Mouse (Mus musculus) heart, postnatal 25 days (tissue): Measurements from ENCODE around the gene Sec23ip. TPM values are rescaled to one million over a fixed set of nuclear protein-coding genes. Genes with fewer than 3 reads are reported as not detected.

Source experiments
- DNase-seq: peaks from one replicate; pipeline ENCODE4 v3.0.0; 2022; ENCODE audit warnings: low spot score
- intact Hi-C: fragments of 180-260 bp; cut with DNase I; formaldehyde crosslinking; loops from one replicate; pipeline ENCODE4 v1.15.1; 2025
- microRNA-seq: library from miRNA; unstranded; fragments of <30 nt; microRNA quantifications from one replicate; pipeline ENCODE4 v1.2.0, GENCODE M21; 2022
- total RNA-seq, 2 experiments: library from RNA; stranded (reverse); gene quantifications; 2 replicates each; pipeline ENCODE4 v1.2.3; 2021

The Sec23ip gene
- total RNA-seq, 2 experiments from 2014 or later: 27.2 to 28.7 TPM

DNA sequence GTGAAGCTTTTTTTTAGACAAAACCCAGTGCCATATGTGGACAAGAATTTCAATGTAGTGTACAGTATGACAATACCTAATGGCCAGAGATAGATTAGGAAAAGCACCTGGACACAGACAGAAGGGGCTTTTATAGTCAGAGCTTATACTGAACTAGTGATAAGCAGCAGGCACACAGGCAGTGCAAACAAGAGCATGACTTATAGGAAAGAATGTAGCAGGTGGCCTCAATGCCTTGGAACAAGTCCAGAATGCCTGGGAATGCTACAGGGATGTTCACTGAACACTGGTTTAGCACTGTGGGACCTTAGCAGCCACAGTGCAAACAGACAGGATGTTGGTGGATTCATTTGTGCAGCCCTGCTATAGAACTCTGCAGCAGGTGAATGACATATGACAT is 22.0 kb downstream of the Sec23ip start:
- intact Hi-C loops: no loop called here
- DNase-seq: no peak

DNA sequence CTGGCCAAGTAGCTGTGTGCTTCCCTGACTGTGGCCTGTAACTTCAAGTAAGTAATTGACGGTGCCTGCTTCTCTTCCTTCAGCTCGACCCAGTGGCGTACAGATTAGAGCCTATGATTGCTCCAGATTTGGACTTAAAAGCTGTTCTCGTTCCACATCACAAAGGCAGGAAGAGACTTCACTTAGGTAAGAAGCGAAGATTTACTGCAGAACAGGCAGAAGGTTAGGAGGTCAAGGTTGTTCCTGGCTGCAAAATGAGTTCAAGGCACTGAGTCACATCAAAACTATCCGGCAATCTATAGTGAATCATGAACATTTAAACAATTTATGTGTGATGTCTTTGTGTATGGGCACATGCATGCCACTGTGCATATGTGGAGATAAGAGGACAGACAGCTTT is 32.5 kb downstream of the Sec23ip start:
- intact Hi-C loops: no loop called here
- DNase-seq: no peak

DNA sequence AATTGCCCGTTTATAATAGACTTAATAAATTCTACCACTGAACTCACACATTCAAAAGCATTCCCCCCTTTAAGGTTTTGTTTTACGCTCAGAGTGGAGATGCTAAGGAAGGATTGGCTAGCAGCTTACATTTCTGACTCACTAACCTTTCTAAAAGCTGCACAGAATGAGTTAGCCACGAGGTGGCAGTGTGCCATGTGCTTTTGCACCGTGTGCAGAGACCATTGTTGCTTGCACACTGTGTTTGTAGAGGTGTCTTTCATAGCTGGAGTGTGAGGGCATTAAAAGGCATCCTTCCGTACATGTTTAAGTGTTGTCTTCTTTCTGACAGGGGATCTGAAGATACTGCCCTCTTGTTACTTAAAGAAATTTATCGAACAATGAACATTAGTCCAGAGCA is 34.6 kb downstream of the Sec23ip start:
- intact Hi-C loops: loop anchor here (2.0 kb wide), 1 partner anchor 727 kb away; no protein-coding TSS in a partner anchor
- no peak for DNase-seq

DNA sequence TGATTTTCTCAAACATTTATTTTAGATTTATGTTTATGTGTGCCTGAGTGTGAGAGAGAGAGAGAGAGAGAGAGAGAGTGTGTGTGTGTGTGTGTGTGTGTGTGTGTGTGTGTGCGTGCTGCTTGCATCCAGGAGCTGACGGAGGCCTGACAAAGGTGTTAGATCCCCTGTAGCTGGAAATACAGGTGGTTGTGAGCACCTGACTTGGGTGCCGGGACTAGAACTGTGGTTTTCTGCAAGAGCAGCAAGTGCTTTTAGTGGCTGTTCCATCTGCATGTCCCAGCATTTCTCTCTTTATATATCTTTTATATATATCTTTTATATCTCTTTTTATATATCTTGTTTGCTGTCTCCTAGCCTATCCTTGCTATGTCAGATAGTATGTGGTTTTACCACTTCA is 37.1 kb downstream of the Sec23ip start:
- intact Hi-C loops: no loop called here
- no peak for DNase-seq

DNA sequence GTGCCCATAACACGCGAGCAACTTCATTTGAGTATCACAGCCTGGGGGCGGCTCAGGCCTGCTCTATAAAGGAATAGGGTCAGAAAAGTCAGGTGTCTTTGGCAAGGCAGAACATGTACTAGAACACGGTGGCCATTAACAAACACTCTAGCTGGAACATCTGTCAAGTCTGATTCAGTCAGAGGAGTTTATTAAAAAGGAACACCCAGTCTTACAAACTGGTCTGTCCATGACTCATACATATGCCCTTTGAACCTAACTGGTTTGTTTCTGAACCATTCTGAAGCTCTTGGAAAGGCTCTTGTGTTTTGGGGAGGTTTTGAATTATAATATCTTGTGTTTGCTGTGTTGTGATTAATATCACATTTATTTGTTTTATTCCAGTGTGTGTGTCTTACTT is 45.3 kb downstream of the Sec23ip start:
- DNase-seq: no peak
- intact Hi-C loops: no loop called here

DNA sequence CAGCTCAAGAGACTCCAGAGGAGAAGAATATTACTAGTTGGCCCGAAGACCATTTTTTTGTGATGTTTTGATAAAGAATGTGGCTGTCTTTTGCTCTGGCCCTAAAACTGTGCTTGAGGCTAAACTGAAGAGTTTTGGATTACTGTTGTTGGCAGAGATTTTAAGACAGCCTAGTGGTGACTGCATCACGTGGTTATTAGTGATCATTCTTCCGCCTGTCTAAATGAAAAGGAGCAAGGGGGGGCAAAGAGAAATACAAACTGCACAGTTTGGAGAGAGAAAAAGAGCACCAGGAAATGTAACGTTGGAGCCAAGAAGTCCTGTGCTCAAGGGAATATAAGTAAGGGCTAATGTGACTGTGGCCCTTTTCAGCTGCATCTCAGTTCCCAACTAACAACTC is 48.7 kb downstream of the Sec23ip start:
- intact Hi-C loops: no loop called here
- DNase-seq: no peak

DNA sequence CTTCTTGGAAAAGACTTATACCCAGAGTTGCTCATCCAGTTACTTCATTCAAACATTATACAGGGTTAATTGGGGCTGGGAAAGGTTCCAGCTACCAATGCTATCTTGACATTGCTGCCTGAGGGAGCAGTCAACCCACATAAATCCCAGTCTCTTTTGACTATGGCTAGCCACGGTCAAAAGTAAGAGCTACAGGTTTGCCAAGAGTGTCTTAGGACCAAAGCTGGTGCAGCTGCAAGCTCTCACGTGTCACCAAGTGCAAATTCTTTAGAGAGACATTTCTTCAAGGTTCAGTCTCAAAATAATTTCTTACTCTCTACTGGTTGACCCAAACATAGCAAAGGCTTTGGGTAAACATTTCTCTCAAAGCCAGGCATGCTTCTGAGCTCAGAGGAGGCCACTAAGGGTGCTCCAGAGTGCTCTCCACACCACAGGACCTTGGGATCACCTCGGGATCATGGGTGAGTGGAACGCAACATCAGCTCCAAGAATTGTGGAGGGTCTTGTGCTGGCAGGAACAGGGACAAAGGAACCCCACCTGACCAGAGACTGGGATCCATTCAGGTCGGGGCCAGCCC is 80.3 kb downstream of the Sec23ip start:
- intact Hi-C loops: no loop called here
- DNase-seq: no peak

DNA sequence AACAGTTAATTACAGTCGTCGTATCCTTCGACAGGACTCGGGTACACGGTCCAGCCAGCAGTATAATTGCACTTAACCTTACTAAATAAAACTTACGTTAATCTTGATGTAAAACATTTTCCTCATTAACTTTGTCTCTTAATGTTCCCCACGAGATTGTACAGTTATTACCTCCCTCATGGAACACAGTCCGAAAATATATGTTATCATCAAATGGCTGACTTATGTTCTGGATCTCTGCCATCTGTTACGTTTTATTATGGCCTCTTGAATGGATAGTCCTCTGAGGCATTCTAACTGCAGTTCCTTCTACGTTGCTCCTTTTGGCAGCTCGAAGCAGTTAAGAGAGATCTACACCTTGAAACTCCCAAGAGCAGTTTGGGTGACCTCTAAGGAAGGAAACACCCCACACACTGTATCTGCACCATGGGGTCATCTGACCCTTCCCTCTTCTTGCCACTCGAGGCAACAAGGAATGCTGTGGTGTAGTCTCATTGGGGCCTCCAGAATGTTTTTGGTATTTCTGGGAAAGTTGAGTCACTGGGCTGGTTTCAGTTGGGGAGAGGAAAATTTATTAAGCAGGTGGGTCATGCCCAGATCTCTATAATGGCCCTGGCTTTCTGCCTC is 87.8 kb downstream of the Sec23ip start:
- DNase-seq: no peak
- intact Hi-C loops: no loop called here

DNA sequence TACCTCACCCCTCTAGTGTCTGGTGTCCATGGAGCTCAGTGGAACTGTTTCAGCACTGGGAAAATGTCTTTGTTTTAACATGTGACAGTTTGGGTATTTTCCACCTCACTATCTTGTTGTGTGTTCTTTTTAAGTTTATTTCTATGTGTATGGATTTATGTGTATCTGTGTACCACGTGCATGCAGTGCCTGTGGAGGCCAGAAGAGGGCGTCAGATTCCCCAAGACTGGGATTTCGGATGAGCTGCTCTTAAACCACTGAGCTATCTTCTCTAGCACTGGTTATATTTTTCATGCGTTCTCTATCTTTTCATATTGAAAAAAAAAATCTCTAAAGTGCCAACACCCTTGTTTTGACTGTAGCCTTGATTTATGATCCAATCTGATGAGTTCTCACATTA is 88.5 kb downstream of the Sec23ip start:
- intact Hi-C loops: no loop called here

More for the DNA sequence above, 88.5 kb downstream of the Sec23ip start:
- DNase-seq: no peak

Small RNAs within 50 kb of the gene (microRNA-seq; reads per million reads assigned to microRNA genes)
- gene Gm25778: not detected

Other genes starting within 250 kb of the Sec23ip start
- 100 to 1,000 TPM; 220 to 262 TPM for gene Bag3, start 221.3 kb upstream of the Sec23ip start, total RNA-seq
- 1 to 10 TPM; 5.1 to 5.8 TPM for gene Inpp5f, start 133.6 kb upstream of the Sec23ip start, total RNA-seq
- gene Mcmbp, start 4.4 kb upstream of the Sec23ip start, total RNA-seq: 10 to 100 TPM; 24.4 to 27.5 TPM